Mouse (Mus musculus) right cerebral cortex, adult 2 months (tissue): ENCODE results near the gene Olfr1264.

Experiments
- DNase-seq, 2 experiments: peaks; one replicate each; pipeline ENCODE4 v3.0.0; 2021 to 2022; ENCODE audit warnings: low spot score in 2 of 2

Gene Olfr1264

GRCm38 (mm10) chr2:90025477-90025876, at the start of gene Olfr1264:
TSS of gene Olfr1264 (minus strand) at chr2:90025577.
- no peak for DNase-seq

GRCm38 (mm10) chr2:90070065-90070464, 44.7 kb upstream of the Olfr1264 start:
- DNase-seq, result no peak

GRCm38 (mm10) chr2:90063494-90063893, 38.1 kb upstream of the Olfr1264 start, which contains the start of gene Olfr140:
TSS of gene Olfr140 (minus strand) at chr2:90063594.
- DNase-seq, result no peak

- no peak for DNase-seq
Measured at GRCm38 (mm10) chr2:90035037-90035436, 9.7 kb upstream of the Olfr1264 start, which contains the start of gene Olfr1265. TSS of gene Olfr1265 (plus strand) at chr2:90035337.

- DNase-seq, result no peak
Measured at GRCm38 (mm10) chr2:90011831-90012230, 13.5 kb downstream of the Olfr1264 start, which contains the start of gene Olfr1263. TSS of gene Olfr1263 (plus strand) at chr2:90012131.

- DNase-seq, result no peak
Measured at GRCm38 (mm10) chr2:89999845-90000244, 25.5 kb downstream of the Olfr1264 start, which contains the start of gene Olfr1262. TSS of gene Olfr1262 (plus strand) at chr2:90000145.

GRCm38 (mm10) chr2:89990921-89991320, 34.5 kb downstream of the Olfr1264 start, which contains the start of gene Olfr1261:
TSS of gene Olfr1261 (plus strand) at chr2:89991221.
- DNase-seq, result no peak

GRCm38 (mm10) chr2:89977709-89978108, 47.7 kb downstream of the Olfr1264 start:
- no peak for DNase-seq

GRCm38 (mm10) chr2:89974184-89974583, 51.2 kb downstream of the Olfr1264 start, which contains the start of gene Olfr1260:
TSS of gene Olfr1260 (plus strand) at chr2:89974340.
- peak; percentile 14 to 25 for DNase-seq
